Mouse (Mus musculus): ENCODE measurements around the gene Tie1. TPM values are rescaled to one million over a fixed set of nuclear protein-coding genes. Genes with fewer than 3 reads are reported as not detected.

Tie1 gene
- polyA plus RNA-seq, 1 experiment from 2014 or later = 14.5 TPM

DNA sequence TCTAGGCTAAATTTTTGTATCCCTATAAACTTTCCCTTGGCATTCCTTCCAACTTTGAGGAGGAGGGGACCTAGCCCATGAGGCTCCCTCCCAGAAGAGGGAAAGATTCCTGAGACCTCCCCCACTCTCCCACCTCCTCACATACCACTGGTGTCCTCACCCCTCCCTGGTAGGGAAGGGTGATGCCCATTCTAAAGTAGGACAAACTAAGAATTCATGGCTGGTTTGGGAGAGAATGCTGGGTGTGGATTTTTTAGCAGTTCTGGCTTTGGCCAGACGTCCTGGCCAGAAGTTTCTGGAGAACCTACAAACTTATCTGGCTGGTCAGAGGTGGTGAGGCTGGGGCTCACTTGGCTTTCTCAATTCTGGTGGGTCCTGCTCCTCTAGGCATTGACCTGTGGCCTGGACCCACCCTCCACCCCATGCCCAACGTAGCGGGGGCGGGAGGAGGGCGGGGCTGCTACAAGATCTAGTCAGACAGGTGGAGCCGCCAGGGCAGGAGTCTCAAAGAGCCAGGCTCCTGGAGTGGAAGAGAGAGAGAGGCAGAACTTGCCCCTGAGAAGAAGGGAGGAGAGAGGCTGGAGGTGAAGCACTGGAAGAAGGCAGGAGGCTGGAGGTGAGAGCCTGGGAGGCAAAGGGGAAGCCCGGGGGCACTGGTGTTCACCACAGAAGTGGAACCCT is 60.5 kb downstream of the Tie1 start:
- no peak overlapping the region for H3K9ac ChIP-seq (ENCODE audit: low read length)
- DNase-seq (ENCODE audit: low spot score) (peak; percentile 53), ATAC-seq (replicated peaks; ENCODE audit: low FRiP score) (no peak)
- H3K4me3 ChIP-seq (ENCODE audit: low read depth, low read length) = no peak overlapping the region
- H3K36me3 ChIP-seq (ENCODE audit: control insufficient read depth, insufficient read depth, low read length) = peaks cover 3% of the 10 kb centered on the region; the same call in 1 of the 2 replicates
- WGBS = 63% methylated on average over 7 of the region's 7 CpGs
- H3K4me2 ChIP-seq (ENCODE audit: low read depth, low read length, severe bottlenecking) = no peak overlapping the region; the same call in 1 of the 2 replicates
- peaks cover 7% of the 10 kb centered on the region; the same call in 1 of the 2 replicates for H3K4me1 ChIP-seq (replicated peaks; ENCODE audit: control insufficient read depth, insufficient read depth, low read length)
- H3K27me3 ChIP-seq (ENCODE audit: control insufficient read depth, insufficient read depth, low read length) = no peaks in the 10 kb centered on the region
- no peaks in the 10 kb centered on the region for H3K9me3 ChIP-seq (ENCODE audit: control insufficient read depth, low read length)
- no peak overlapping the region for H3K27ac ChIP-seq (ENCODE audit: low read depth, low read length)

DNA sequence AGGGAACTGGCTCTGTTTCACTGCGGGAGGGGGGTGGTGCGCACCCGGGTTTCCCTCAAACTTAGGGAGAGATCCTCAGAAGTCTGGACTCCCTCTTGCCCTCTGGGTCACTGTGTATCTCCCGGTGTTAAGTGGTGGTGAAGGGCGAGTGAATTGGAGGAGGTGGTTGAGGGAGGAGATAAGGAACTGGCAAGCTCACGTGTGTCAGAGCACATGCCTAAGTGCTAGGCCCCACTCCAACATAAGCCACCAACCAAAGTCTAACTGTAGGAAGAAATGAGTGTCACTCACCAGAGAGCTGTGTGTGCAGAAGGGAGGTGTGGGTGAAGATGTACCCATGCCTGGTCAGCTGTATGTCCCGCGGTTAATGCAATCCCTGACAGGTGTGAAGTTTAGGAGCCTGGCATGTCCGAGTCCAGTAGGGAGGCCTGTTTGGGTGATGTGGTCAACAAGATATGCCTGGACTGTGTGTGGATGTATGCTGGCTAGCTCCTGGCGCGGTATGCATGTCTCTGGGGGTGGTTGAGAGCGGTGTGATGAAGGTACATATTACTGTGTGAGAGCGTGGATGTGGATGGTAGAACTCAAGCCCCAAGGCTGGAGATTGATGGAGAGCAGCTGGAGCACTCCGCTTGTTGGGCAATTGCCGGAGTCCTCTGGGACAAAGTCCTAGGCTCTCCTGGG is 61.2 kb downstream of the Tie1 start:
- DNase-seq (ENCODE audit: low spot score) = no peak
- H3K36me3 ChIP-seq (ENCODE audit: control insufficient read depth, insufficient read depth, low read length) = peaks cover 3% of the 10 kb centered on the region; the same call in 1 of the 2 replicates
- peaks cover 7% of the 10 kb centered on the region; the same call in 1 of the 2 replicates for H3K4me1 ChIP-seq (replicated peaks; ENCODE audit: control insufficient read depth, insufficient read depth, low read length)
- WGBS = 54% methylated on average over 15 of the region's 15 CpGs
- H3K9ac ChIP-seq (ENCODE audit: low read length) = peak overlapping the region; percentile 76
- peak overlapping the region; percentile 12; the same call in 1 of the 2 replicates for H3K27ac ChIP-seq (ENCODE audit: low read depth, low read length)
- no peaks in the 10 kb centered on the region for H3K9me3 ChIP-seq (ENCODE audit: control insufficient read depth, low read length)
- H3K4me2 ChIP-seq (ENCODE audit: low read depth, low read length, severe bottlenecking) = peak overlapping the region; percentile 84
- peak; percentile 10 for ATAC-seq (replicated peaks; ENCODE audit: low FRiP score)
- H3K27me3 ChIP-seq (ENCODE audit: control insufficient read depth, insufficient read depth, low read length) = no peaks in the 10 kb centered on the region
- H3K4me3 ChIP-seq (ENCODE audit: low read depth, low read length) = peak overlapping the region; percentile 53

DNA sequence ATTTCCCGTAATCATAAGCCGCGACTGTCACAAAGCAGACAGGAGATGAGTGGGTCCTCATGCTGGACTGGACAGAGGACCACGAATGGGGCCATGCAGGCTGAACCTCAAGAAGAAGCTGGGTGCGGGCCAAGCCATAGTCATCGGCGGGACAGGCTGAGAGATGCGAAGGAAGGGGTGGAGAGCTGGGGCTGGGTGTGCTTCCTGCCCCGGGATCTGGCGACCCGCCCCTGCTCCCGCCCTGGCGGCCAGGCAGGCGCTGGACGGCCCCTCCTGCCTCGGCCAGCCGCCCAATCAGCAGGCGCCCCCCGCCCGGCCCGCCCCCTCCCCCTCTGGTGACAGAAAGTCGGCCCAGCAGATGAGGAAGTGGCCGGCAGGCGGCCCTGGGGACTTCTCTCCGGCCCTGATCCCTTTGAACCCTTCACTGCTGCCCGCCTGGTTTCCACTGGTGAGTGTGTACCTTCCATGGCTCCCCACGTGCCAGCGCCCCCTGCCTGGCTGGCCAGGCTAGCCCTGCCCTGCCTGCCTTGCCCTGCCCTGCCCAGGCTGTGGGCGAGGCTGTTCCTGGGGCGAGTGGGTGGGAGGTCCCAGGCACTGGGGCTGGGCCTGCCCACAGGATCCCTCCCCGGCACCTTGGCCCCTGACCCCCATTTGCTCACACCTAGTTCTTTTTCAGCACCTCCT is 62.0 kb downstream of the Tie1 start, which contains the start of gene Elovl1:
TSS of gene Elovl1 (plus strand) at position 326 of the 684 bp plus-strand sequence.
- Histone ChIP-seq H3K4me1 (replicated peaks; ENCODE audit: control insufficient read depth, insufficient read depth, low read length) (peaks cover 7% of the 10 kb centered on the region; the same call in 1 of the 2 replicates), H3K36me3 (ENCODE audit: control insufficient read depth, insufficient read depth, low read length) (peaks cover 3% of the 10 kb centered on the region; the same call in 1 of the 2 replicates), H3K9ac (ENCODE audit: low read length) (peak within 1 kb of the TSS; percentile 76), H3K9me3 (ENCODE audit: control insufficient read depth, low read length) (no peaks in the 10 kb centered on the region), H3K4me2 (ENCODE audit: low read depth, low read length, severe bottlenecking) (peak within 1 kb of the TSS; percentile 84), H3K27me3 (ENCODE audit: control insufficient read depth, insufficient read depth, low read length) (no peaks in the 10 kb centered on the region), H3K4me3 (ENCODE audit: low read depth, low read length) (peak within 1 kb of the TSS; percentile 53), H3K27ac (ENCODE audit: low read depth, low read length) (peak within 1 kb of the TSS; percentile 12; the same call in 1 of the 2 replicates)
- 1% methylated on average over 30 of the region's 31 CpGs for WGBS
- ATAC-seq (replicated peaks; ENCODE audit: low FRiP score) (peak; percentile 95), DNase-seq (ENCODE audit: low spot score) (peak; percentile 95)

DNA sequence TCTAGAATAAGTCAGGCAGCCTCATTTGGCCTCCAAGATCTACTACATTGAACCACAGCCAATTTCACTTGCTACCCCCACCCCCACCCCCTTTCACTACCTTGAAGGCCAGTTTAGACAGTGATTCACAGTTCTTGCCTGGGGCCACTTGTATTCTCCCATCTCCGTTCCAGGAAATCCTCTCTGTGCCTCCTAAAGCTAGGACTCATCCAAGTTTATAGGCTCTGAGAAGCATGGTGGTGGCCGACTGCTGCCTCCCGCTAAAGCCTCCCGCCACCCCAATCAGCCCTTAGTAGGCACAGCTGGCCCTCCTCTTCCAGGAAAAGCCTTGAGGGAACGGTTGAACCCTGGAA is 62.5 kb downstream of the Tie1 start:
- DNase-seq (ENCODE audit: low spot score) (no peak), ATAC-seq (replicated peaks; ENCODE audit: low FRiP score) (no peak; the same call in 1 of the 2 replicates)
- 3% methylated on average over 5 of the region's 5 CpGs for WGBS
- peak overlapping the region; percentile 84 for H3K4me2 ChIP-seq (ENCODE audit: low read depth, low read length, severe bottlenecking)
- H3K9ac ChIP-seq (ENCODE audit: low read length) = peak overlapping the region; percentile 76
- H3K9me3 ChIP-seq (ENCODE audit: control insufficient read depth, low read length) = no peaks in the 10 kb centered on the region
- H3K4me3 ChIP-seq (ENCODE audit: low read depth, low read length) = peak overlapping the region; percentile 53
- H3K27me3 ChIP-seq (ENCODE audit: control insufficient read depth, insufficient read depth, low read length) = no peaks in the 10 kb centered on the region
- H3K27ac ChIP-seq (ENCODE audit: low read depth, low read length) = no peak overlapping the region
- peaks cover 7% of the 10 kb centered on the region; the same call in 1 of the 2 replicates for H3K4me1 ChIP-seq (replicated peaks; ENCODE audit: control insufficient read depth, insufficient read depth, low read length)
- H3K36me3 ChIP-seq (ENCODE audit: control insufficient read depth, insufficient read depth, low read length) = peaks cover 1% of the 10 kb centered on the region; the same call in 1 of the 2 replicates

DNA sequence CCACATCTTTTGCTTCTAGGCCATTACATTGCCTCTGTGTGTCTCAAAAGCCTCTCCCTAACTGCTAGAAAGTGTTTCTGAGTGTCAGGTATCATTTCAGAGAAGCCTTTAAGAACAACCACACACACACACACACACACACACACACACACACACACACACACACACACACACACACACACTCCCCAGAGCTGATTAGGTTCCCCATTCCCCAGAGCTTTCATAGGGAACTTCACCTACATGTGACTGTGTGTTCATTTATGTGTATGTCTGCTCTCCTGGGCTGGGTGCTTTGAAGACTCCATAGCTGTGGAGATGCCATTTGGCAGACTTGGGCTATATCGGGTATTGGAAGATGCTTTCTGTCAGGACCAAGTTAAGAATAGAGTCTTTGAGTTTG is 64.5 kb downstream of the Tie1 start:
- no peak overlapping the region for H3K4me3 ChIP-seq (ENCODE audit: low read depth, low read length)
- no peak overlapping the region for H3K27ac ChIP-seq (ENCODE audit: low read depth, low read length)
- H3K4me2 ChIP-seq (ENCODE audit: low read depth, low read length, severe bottlenecking) = no peak overlapping the region
- H3K9me3 ChIP-seq (ENCODE audit: control insufficient read depth, low read length) = no peaks in the 10 kb centered on the region
- DNase-seq (ENCODE audit: low spot score) (no peak), ATAC-seq (replicated peaks; ENCODE audit: low FRiP score) (no peak)
- H3K36me3 ChIP-seq (ENCODE audit: control insufficient read depth, insufficient read depth, low read length) = no peaks in the 10 kb centered on the region
- no peak overlapping the region for H3K9ac ChIP-seq (ENCODE audit: low read length)
- peaks cover 7% of the 10 kb centered on the region; the same call in 1 of the 2 replicates for H3K4me1 ChIP-seq (replicated peaks; ENCODE audit: control insufficient read depth, insufficient read depth, low read length)
- no peaks in the 10 kb centered on the region for H3K27me3 ChIP-seq (ENCODE audit: control insufficient read depth, insufficient read depth, low read length)
- 92% methylated on average over 1 of the region's 1 CpGs for WGBS

DNA sequence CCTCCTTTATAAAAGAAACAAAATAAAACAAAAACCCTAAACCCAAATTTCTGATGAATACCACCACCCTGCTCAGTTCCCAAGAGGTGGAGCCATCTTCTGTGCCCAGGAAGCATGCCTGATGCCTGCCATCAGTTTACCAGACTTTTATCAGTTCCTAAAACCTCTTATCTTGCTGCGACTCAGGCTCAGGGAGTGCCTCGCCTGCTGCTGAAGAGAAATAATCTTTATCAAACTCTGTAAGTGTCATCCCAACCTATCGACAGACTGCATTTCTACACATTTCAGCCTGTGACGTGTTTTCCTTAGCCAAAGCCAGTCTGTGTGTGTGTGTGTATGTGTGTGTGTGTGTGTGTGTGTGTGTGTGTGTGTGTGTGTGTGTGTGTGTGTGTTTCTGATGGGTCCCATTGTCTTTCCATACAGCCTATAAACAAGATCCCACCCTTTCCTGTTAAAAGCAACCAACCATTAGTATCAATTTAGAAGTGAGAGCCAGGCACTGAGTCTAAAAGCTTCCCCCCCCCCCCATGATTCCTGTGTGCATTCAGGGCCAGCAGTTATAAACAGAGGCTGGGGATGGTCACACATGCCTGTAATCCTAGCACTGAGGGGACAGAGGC is 65.2 kb downstream of the Tie1 start:
- whole genome bisulfite sequencing = 88% methylated on average over 4 of the region's 4 CpGs
- no peak for ATAC-seq (replicated peaks; ENCODE audit: low FRiP score)
- Histone ChIP-seq H3K9me3 (ENCODE audit: control insufficient read depth, low read length) (no peaks in the 10 kb centered on the region), H3K4me3 (ENCODE audit: low read depth, low read length) (no peak overlapping the region), H3K4me2 (ENCODE audit: low read depth, low read length, severe bottlenecking) (no peak overlapping the region), H3K4me1 (replicated peaks; ENCODE audit: control insufficient read depth, insufficient read depth, low read length) (peaks cover 7% of the 10 kb centered on the region; the same call in 1 of the 2 replicates), H3K36me3 (ENCODE audit: control insufficient read depth, insufficient read depth, low read length) (no peaks in the 10 kb centered on the region), H3K27me3 (ENCODE audit: control insufficient read depth, insufficient read depth, low read length) (no peaks in the 10 kb centered on the region), H3K27ac (ENCODE audit: low read depth, low read length) (no peak overlapping the region), H3K9ac (ENCODE audit: low read length) (no peak overlapping the region)
- no peak for DNase-seq (ENCODE audit: low spot score)

DNA sequence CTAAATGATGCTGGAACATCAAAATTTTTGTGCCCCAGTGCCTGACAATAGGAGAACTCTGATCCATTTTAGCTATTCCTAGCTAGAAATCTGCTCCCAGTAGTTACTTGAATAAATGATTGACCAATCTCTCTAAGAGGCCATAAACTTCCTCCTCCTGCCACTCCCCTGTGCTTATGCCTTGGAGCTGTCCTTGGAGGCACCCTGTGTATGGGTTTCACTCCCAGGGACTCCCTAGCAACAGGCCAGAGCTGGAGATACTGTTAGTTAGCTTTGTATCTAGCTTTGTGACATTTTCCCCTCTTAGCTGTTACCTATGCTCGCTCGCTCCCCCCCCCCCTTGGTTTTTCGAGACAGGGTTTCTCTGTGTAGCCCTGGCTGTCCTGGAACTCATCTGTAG is 68.5 kb downstream of the Tie1 start:
- H3K4me2 ChIP-seq (ENCODE audit: low read depth, low read length, severe bottlenecking) = no peak overlapping the region
- H3K4me1 ChIP-seq (replicated peaks; ENCODE audit: control insufficient read depth, insufficient read depth, low read length) = no peaks in the 10 kb centered on the region
- no peak for ATAC-seq (replicated peaks; ENCODE audit: low FRiP score)
- 100% methylated on average over 3 of the region's 3 CpGs for WGBS
- H3K36me3 ChIP-seq (ENCODE audit: control insufficient read depth, insufficient read depth, low read length) = no peaks in the 10 kb centered on the region; the same call in none of the 2 replicates
- H3K4me3 ChIP-seq (ENCODE audit: low read depth, low read length) = no peak overlapping the region
- H3K27me3 ChIP-seq (ENCODE audit: control insufficient read depth, insufficient read depth, low read length) = no peaks in the 10 kb centered on the region
- DNase-seq (ENCODE audit: low spot score) = no peak
- H3K9me3 ChIP-seq (ENCODE audit: control insufficient read depth, low read length) = no peaks in the 10 kb centered on the region
- no peak overlapping the region for H3K9ac ChIP-seq (ENCODE audit: low read length)
- no peak overlapping the region for H3K27ac ChIP-seq (ENCODE audit: low read depth, low read length)
